Mouse (Mus musculus) thymus, adult 2 months (tissue): ENCODE results near the gene Obscn.

Source experiments
- CTCF ChIP-seq: fragments of 200-500 bp; IDR thresholded peaks from 2 replicates; pipeline ENCODE4 v1.5.1; 2012; ENCODE audit warnings: mild to moderate bottlenecking, control low read depth, low read length, moderate library complexity, borderline replicate concordance; ENCODE audit not compliant: control insufficient read depth, poor library complexity, insufficient read depth; ENCODE audit errors: extremely low read depth
- POLR2A ChIP-seq: fragments of 200-500 bp; IDR thresholded peaks from 2 replicates; pipeline ENCODE4 v1.6.1; 2012; ENCODE audit warnings: mild to moderate bottlenecking, low read length, control low read depth, moderate library complexity; ENCODE audit not compliant: control insufficient read depth, poor library complexity, insufficient read depth; ENCODE audit errors: extremely low read depth

DNA sequence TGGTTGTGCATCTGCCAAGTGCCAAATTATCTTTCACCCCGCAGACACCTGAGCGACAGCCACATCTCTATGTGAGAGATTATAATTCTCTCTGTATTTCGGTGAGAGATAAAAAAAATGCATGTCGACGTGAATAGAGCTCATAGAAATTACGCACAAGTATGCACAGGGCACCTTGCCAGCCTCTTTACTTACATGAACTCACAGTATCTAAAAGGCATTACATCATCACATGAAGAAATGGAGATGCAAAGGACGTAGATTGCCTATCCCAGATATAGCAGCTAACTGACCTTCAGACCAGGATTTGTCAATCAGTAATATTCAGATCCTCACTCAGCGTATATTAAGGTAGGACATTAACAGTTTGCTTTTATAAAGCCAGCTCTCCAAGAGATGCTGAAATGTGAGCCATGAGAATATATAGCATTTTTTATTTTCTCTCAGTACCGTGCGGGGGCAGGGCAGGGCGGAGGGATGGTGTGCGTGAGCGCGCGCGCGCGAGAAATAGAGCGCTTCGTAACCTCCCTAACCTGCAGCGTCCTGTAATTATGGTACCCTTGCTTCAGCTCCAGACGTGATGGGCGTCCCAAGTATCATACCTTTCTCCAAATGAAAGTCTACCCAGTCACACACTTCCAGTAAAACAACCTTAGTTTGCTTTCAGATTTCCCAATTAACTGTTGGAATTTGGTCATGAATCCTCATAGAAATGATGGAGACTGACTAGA, 188.2 kb downstream of the Obscn start:
- TF ChIP-seq CTCF (no peak), POLR2A (no peak)
